ENCODE assay signal across 8 mouse cellular contexts in the genomic region with DNA sequence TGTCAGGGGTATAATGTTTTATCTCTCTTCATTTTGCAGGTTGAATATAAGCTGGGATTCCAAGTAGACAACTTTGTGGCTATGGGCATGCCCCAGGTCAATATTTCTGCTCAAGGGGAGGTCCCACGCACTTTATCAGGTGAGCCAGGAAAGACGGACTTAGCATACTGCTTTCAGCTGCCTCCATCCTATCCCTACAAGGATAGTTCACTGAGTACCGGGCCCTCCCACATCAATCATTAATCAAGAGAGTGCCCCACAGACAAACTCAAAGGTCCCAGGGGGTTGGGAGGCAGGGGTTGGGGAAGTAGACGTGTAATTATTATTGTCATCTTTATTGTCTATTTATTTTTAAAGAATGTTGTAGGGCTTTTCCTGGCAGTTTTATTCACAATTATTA.
"Had no signal": no experiment of that assay in that cellular context is flagged by ENCODE, and none has a peak within 500 bp of the region (broad histone marks: within the 10 kb centered on the region; RNA-seq: fewer than 3 reads in every experiment).

No protein-coding gene starts in this region.

- H3K9ac ChIP-seq: hindbrain, embryonic 15.5 days; limb, embryonic 13.5 days; liver, embryonic 14.5 days; lung, embryonic 15.5 days; midbrain, embryonic 12.5 days; neural tube, embryonic 13.5 days had no signal

- H3K27ac ChIP-seq: hindbrain, embryonic 15.5 days; layer of hippocampus, adult 2 months; limb, embryonic 13.5 days; liver, embryonic 14.5 days; lung, embryonic 15.5 days; midbrain, embryonic 12.5 days; neural tube, embryonic 13.5 days had no signal

- H3K27me3 ChIP-seq: hindbrain, embryonic 15.5 days; limb, embryonic 13.5 days; lung, embryonic 15.5 days; midbrain, embryonic 12.5 days; neural tube, embryonic 13.5 days had no signal

- H3K9me3 ChIP-seq: hindbrain, embryonic 15.5 days; limb, embryonic 13.5 days; lung, embryonic 15.5 days; midbrain, embryonic 12.5 days; neural tube, embryonic 13.5 days had no signal

- H3K4me2 ChIP-seq: hindbrain, embryonic 15.5 days; limb, embryonic 13.5 days; lung, embryonic 15.5 days; midbrain, embryonic 12.5 days; neural tube, embryonic 13.5 days had no signal

- DNase-seq: thymus, adult 18-20 months had no signal

- H3K4me3 ChIP-seq: hindbrain, embryonic 15.5 days; layer of hippocampus, adult 2 months; limb, embryonic 13.5 days; lung, embryonic 15.5 days; midbrain, embryonic 12.5 days; neural tube, embryonic 13.5 days had no signal
